Mouse (Mus musculus): ENCODE data around the gene Calcb.

DNA sequence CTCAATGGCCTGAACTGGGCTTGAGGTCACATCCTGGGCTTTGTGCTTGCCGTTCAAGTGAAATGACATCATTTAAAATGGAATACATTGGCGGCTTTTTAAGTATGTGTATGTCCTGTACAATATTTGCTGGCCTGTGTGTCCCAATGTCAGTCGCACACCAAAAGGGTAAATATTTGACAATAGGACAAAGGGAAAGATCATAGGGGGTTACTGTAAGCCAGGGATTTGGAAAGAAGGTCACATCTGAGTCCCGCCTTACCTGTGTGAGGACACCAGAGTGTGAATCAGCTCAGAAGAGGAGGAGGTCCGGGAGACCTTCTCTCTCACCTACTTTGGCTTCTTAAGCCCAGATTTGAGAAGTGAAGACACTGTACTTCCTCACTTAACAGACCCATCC, 50.1 kb downstream of the Calcb start:
- TF ChIP-seq TAL1 (IDR thresholded peaks at IDR 0.05; ENCODE audit: low read length) (no peak), GATA1 (IDR thresholded peaks at IDR 0.05; ENCODE audit: low read length) (no peak)

Measured in erythroblast, embryonic 14.5 days (primary cell).